Mouse (Mus musculus): ENCODE results near the gene Plin2. TPM values are rescaled to one million over a fixed set of nuclear protein-coding genes. Genes with fewer than 3 reads are reported as not detected.
"Not testable (repeated sequence)": the region's sequence is repeated elsewhere in the genome, so short reads cannot be mapped to it uniquely, and the experiment has no call there.

The Plin2 gene
- polyA plus RNA-seq, 1 experiment from 2014 or later, result 41.3 TPM

- H3K27ac ChIP-seq (replicated peaks; ENCODE audit: low read depth, low read length), result no peak overlapping the region
- H3K4me1 ChIP-seq (ENCODE audit: control insufficient read depth, insufficient read depth, low read length), result no peaks in the 10 kb centered on the region
- H3K9ac ChIP-seq (replicated peaks; ENCODE audit: low read length), result no peak overlapping the region
- WGBS, result 96% methylated on average over 12 of the region's 12 CpGs
- DNase-seq, result no peak
- no peaks in the 10 kb centered on the region for H3K27me3 ChIP-seq (ENCODE audit: control insufficient read depth, insufficient read depth, low read length)
- H3K4me3 ChIP-seq (replicated peaks; ENCODE audit: low read depth, low read length), result no peak overlapping the region
- ATAC-seq (ENCODE audit: low FRiP score, low TSS enrichment), result no peak
- no peak overlapping the region for H3K4me2 ChIP-seq (ENCODE audit: low read length)
- H3K9me3 ChIP-seq (ENCODE audit: control insufficient read depth, low read length), result no peaks in the 10 kb centered on the region
- H3K36me3 ChIP-seq (ENCODE audit: control insufficient read depth, insufficient read depth, low read length), result peaks cover 32% of the 10 kb centered on the region
Observed at GRCm38 (mm10) chr4:86657176-86657575, 12.7 kb downstream of the Plin2 start.

DNA sequence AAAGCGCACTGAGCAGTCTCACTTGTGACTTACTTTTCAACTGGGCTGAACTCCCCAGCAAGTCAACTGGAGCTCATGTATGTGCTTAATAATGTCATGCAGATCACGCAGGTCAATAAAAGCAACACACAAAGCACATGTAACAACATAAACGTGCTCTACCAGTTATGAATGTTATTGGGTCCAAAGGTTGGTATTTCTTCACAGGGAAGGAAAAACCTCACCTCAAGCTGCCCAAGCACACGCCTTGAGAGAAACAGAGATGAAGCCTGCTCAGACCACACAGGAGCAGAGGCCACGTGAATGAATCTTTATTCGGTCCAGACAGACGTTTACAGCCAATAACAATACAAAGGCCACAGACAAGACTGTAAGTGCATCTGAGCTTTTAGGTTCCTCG lies 13.4 kb downstream of the Plin2 start:
- H3K36me3 ChIP-seq (ENCODE audit: control insufficient read depth, insufficient read depth, low read length), result peaks cover 32% of the 10 kb centered on the region
- H3K27me3 ChIP-seq (ENCODE audit: control insufficient read depth, insufficient read depth, low read length); DNase-seq; ATAC-seq (ENCODE audit: low FRiP score, low TSS enrichment); H3K4me1 ChIP-seq (ENCODE audit: control insufficient read depth, insufficient read depth, low read length); H3K9me3 ChIP-seq (ENCODE audit: control insufficient read depth, low read length); H3K4me3 ChIP-seq (replicated peaks; ENCODE audit: low read depth, low read length); H3K4me2 ChIP-seq (ENCODE audit: low read length); H3K9ac ChIP-seq (replicated peaks; ENCODE audit: low read length); H3K27ac ChIP-seq (replicated peaks; ENCODE audit: low read depth, low read length): not testable (repeated sequence)
- WGBS, result 96% methylated on average over 8 of the region's 8 CpGs

DNA sequence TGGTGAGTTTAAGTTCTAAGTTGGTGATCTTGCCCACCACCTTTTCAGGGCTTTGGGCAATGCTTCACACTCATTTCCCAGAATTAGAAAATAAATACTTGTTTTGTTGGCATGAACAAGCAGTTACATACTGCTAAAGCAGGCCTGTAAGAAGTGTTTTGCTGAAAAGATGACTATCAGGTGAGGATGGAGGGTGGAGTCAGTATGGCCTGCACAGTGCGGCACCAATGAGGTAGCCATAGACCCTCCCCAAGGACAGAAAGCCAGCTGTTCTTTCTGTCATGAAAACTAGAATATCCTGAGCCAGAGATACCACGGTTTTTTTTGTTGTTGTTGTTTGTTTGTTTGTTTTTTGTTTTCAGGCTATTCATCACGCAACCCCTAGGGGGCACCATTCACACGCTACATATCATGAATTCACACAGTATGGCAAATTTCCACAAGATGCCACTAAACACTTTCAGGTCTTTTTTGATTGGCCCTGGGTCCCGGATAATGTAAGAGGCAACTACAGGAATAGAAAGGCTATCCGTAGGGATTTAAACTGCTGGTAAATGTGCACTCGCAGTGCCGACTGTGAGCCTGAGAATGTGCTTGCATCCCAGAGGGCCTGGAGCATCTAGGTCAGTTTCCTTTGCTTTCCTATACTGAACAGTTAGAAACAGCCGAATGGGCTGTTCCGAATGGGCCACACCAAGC lies 18.0 kb downstream of the Plin2 start:
- DNase-seq (peak; percentile 15), ATAC-seq (ENCODE audit: low FRiP score, low TSS enrichment) (no peak)
- H3K4me2 ChIP-seq (ENCODE audit: low read length), result no peak overlapping the region
- H3K9ac ChIP-seq (replicated peaks; ENCODE audit: low read length), result no peak overlapping the region
- peaks cover 8% of the 10 kb centered on the region; the same call in 1 of the 2 replicates for H3K36me3 ChIP-seq (ENCODE audit: control insufficient read depth, insufficient read depth, low read length)
- no peaks in the 10 kb centered on the region for H3K4me1 ChIP-seq (ENCODE audit: control insufficient read depth, insufficient read depth, low read length)
- H3K27ac ChIP-seq (replicated peaks; ENCODE audit: low read depth, low read length), result no peak overlapping the region
- 77% methylated on average over 10 of the region's 10 CpGs for WGBS
- H3K27me3 ChIP-seq (ENCODE audit: control insufficient read depth, insufficient read depth, low read length), result no peaks in the 10 kb centered on the region
- H3K4me3 ChIP-seq (replicated peaks; ENCODE audit: low read depth, low read length), result no peak overlapping the region
- H3K9me3 ChIP-seq (ENCODE audit: control insufficient read depth, low read length), result no peaks in the 10 kb centered on the region

- DNase-seq; ATAC-seq (ENCODE audit: low FRiP score, low TSS enrichment); H3K9me3 ChIP-seq (ENCODE audit: control insufficient read depth, low read length); H3K9ac ChIP-seq (replicated peaks; ENCODE audit: low read length); H3K4me1 ChIP-seq (ENCODE audit: control insufficient read depth, insufficient read depth, low read length); H3K27ac ChIP-seq (replicated peaks; ENCODE audit: low read depth, low read length); H3K36me3 ChIP-seq (ENCODE audit: control insufficient read depth, insufficient read depth, low read length); H3K27me3 ChIP-seq (ENCODE audit: control insufficient read depth, insufficient read depth, low read length); H3K4me3 ChIP-seq (replicated peaks; ENCODE audit: low read depth, low read length); H3K4me2 ChIP-seq (ENCODE audit: low read length): not testable (repeated sequence)
- 96% methylated on average over 10 of the region's 13 CpGs for WGBS
Observed at GRCm38 (mm10) chr4:86648394-86648793, 21.5 kb downstream of the Plin2 start.

DNA sequence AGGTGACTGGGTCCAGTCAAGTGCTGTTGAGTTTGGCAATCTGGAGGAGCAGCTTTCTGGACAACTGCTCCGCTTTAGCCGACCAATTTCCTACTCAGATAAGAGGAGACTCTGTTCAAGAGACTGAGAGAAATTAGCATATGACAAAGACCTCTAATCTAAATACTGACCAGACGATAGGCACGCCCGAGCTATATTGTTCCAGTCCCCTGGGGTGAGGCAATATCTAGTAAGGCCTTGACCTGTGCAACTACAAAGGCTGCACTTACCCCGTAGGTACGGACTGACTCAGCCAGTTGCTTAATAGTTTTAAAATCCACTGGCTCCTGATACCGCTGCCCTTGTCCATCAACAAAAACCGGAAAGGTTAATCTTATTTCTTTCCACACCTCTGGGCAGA lies 32.3 kb downstream of the Plin2 start:
- H3K9ac ChIP-seq (replicated peaks; ENCODE audit: low read length); ATAC-seq (ENCODE audit: low FRiP score, low TSS enrichment); DNase-seq; H3K27ac ChIP-seq (replicated peaks; ENCODE audit: low read depth, low read length); H3K9me3 ChIP-seq (ENCODE audit: control insufficient read depth, low read length); H3K4me3 ChIP-seq (replicated peaks; ENCODE audit: low read depth, low read length); H3K4me2 ChIP-seq (ENCODE audit: low read length); H3K4me1 ChIP-seq (ENCODE audit: control insufficient read depth, insufficient read depth, low read length); H3K36me3 ChIP-seq (ENCODE audit: control insufficient read depth, insufficient read depth, low read length); H3K27me3 ChIP-seq (ENCODE audit: control insufficient read depth, insufficient read depth, low read length): not testable (repeated sequence)
- 90% methylated on average over 9 of the region's 9 CpGs for WGBS

- H3K9me3 ChIP-seq (ENCODE audit: control insufficient read depth, low read length); H3K4me1 ChIP-seq (ENCODE audit: control insufficient read depth, insufficient read depth, low read length); ATAC-seq (ENCODE audit: low FRiP score, low TSS enrichment); H3K9ac ChIP-seq (replicated peaks; ENCODE audit: low read length); H3K4me3 ChIP-seq (replicated peaks; ENCODE audit: low read depth, low read length); H3K36me3 ChIP-seq (ENCODE audit: control insufficient read depth, insufficient read depth, low read length); H3K4me2 ChIP-seq (ENCODE audit: low read length); H3K27ac ChIP-seq (replicated peaks; ENCODE audit: low read depth, low read length); H3K27me3 ChIP-seq (ENCODE audit: control insufficient read depth, insufficient read depth, low read length); DNase-seq: not testable (repeated sequence)
Observed at GRCm38 (mm10) chr4:86634873-86635272, 35.0 kb downstream of the Plin2 start.

GRCm38 (mm10) chr4:86634312-86634711 lies 35.5 kb downstream of the Plin2 start:
- H3K27me3 ChIP-seq (ENCODE audit: control insufficient read depth, insufficient read depth, low read length); H3K4me1 ChIP-seq (ENCODE audit: control insufficient read depth, insufficient read depth, low read length); H3K4me2 ChIP-seq (ENCODE audit: low read length); ATAC-seq (ENCODE audit: low FRiP score, low TSS enrichment); H3K9me3 ChIP-seq (ENCODE audit: control insufficient read depth, low read length); DNase-seq; H3K9ac ChIP-seq (replicated peaks; ENCODE audit: low read length); H3K4me3 ChIP-seq (replicated peaks; ENCODE audit: low read depth, low read length); H3K27ac ChIP-seq (replicated peaks; ENCODE audit: low read depth, low read length); H3K36me3 ChIP-seq (ENCODE audit: control insufficient read depth, insufficient read depth, low read length): not testable (repeated sequence)

DNA sequence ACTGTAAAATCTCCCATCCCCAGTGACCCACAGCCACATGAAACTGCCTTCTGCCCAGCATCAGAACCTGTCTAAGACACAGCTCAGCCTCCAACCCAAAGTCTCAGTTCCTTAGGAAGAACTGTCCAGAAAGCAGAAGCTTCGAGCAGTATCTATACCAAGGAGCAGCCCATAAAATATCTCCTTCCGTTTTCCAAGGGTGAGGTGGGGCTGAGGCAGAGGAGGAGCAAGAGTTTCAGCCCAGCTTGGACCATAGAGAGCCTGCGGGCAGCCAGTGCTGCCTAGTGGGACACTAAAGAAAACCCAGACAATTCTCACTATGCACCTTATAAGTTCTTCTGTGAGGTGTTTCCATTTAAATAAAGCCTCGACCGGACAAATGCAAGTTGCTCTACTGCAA lies 37.3 kb downstream of the Plin2 start:
- not testable (repeated sequence) for H3K4me2 ChIP-seq (ENCODE audit: low read length); ATAC-seq (ENCODE audit: low FRiP score, low TSS enrichment); H3K27me3 ChIP-seq (ENCODE audit: control insufficient read depth, insufficient read depth, low read length); H3K9me3 ChIP-seq (ENCODE audit: control insufficient read depth, low read length); H3K4me3 ChIP-seq (replicated peaks; ENCODE audit: low read depth, low read length); H3K36me3 ChIP-seq (ENCODE audit: control insufficient read depth, insufficient read depth, low read length); H3K4me1 ChIP-seq (ENCODE audit: control insufficient read depth, insufficient read depth, low read length); H3K27ac ChIP-seq (replicated peaks; ENCODE audit: low read depth, low read length); H3K9ac ChIP-seq (replicated peaks; ENCODE audit: low read length); DNase-seq
- 70% methylated on average over 4 of the region's 5 CpGs for WGBS

GRCm38 (mm10) chr4:86631831-86632230 lies 38.0 kb downstream of the Plin2 start:
- H3K36me3 ChIP-seq (ENCODE audit: control insufficient read depth, insufficient read depth, low read length), result no peaks in the 10 kb centered on the region
- H3K27me3 ChIP-seq (ENCODE audit: control insufficient read depth, insufficient read depth, low read length), result no peaks in the 10 kb centered on the region
- H3K4me2 ChIP-seq (ENCODE audit: low read length), result no peak overlapping the region
- ATAC-seq (ENCODE audit: low FRiP score, low TSS enrichment) (no peak), DNase-seq (no peak)
- H3K9me3 ChIP-seq (ENCODE audit: control insufficient read depth, low read length), result no peaks in the 10 kb centered on the region
- WGBS, result 76% methylated on average over 4 of the region's 4 CpGs
- H3K4me1 ChIP-seq (ENCODE audit: control insufficient read depth, insufficient read depth, low read length), result no peaks in the 10 kb centered on the region
- no peak overlapping the region for H3K9ac ChIP-seq (replicated peaks; ENCODE audit: low read length)
- H3K27ac ChIP-seq (replicated peaks; ENCODE audit: low read depth, low read length), result no peak overlapping the region
- H3K4me3 ChIP-seq (replicated peaks; ENCODE audit: low read depth, low read length), result no peak overlapping the region

All from midbrain, embryonic 14.5 days (tissue).